Mouse (Mus musculus): Measurements from ENCODE around the gene Cox6a1. TPM values are rescaled to one million over a fixed set of nuclear protein-coding genes. Genes with fewer than 3 reads are reported as not detected.
A peak's percentile ranks its signal among the peaks of the same experiment; 100 is the strongest.

Gene Cox6a1
- total RNA-seq (2014; rRNA removed) (422 and 505 TPM in 2 replicates), polyA plus RNA-seq (2012; rRNA removed) (2,238 and 2,515 TPM in 2 replicates)

- Histone ChIP-seq H3K79me2 (ENCODE audit: control insufficient read depth, insufficient read depth, low read length) (peaks cover 17% of the 10 kb centered on the region; the same call in 1 of the 2 replicates), H3K27ac (replicated peaks; ENCODE audit: insufficient read depth, low read depth, low read length) (peak within 1 kb of the TSS; percentile 71), H3K4me3 (ENCODE audit: insufficient read depth, low read depth, low read length) (peak within 1 kb of the TSS; percentile 86), H3K36me3 (ENCODE audit: control insufficient read depth, insufficient read depth, low read length) (peaks cover 19% of the 10 kb centered on the region; the same call in 1 of the 2 replicates), H3K27me3 (ENCODE audit: control insufficient read depth, insufficient read depth, low read length) (no peaks in the 10 kb centered on the region), H3K4me1 (ENCODE audit: control insufficient read depth, insufficient read depth, low read length) (peaks cover 6% of the 10 kb centered on the region; the same call in 1 of the 2 replicates), H3K9ac (ENCODE audit: low read depth, low read length) (peak within 1 kb of the TSS; percentile 90)
- peak; percentile 87 for DNase-seq (ENCODE audit: extremely low read depth, low read depth, low spot score)
- peak; percentile 1; the same call in 1 of the 2 replicates for TF ChIP-seq CTCF (IDR thresholded peaks at IDR 0.05; ENCODE audit: low read depth, low read length)
- TF ChIP-seq POLR2A (IDR thresholded peaks at IDR 0.05; ENCODE audit: extremely low read depth, insufficient read depth, low read length): peak; percentile 66; the same call in 1 of the 2 replicates
- WGBS: under 1% methylated on average over 73 of the region's 74 CpGs
Observed at GRCm38 (mm10) chr5:115348546-115349224, at the start of gene Cox6a1. Gene Cox6a1 (minus strand): TSS chr5:115348981.

DNA sequence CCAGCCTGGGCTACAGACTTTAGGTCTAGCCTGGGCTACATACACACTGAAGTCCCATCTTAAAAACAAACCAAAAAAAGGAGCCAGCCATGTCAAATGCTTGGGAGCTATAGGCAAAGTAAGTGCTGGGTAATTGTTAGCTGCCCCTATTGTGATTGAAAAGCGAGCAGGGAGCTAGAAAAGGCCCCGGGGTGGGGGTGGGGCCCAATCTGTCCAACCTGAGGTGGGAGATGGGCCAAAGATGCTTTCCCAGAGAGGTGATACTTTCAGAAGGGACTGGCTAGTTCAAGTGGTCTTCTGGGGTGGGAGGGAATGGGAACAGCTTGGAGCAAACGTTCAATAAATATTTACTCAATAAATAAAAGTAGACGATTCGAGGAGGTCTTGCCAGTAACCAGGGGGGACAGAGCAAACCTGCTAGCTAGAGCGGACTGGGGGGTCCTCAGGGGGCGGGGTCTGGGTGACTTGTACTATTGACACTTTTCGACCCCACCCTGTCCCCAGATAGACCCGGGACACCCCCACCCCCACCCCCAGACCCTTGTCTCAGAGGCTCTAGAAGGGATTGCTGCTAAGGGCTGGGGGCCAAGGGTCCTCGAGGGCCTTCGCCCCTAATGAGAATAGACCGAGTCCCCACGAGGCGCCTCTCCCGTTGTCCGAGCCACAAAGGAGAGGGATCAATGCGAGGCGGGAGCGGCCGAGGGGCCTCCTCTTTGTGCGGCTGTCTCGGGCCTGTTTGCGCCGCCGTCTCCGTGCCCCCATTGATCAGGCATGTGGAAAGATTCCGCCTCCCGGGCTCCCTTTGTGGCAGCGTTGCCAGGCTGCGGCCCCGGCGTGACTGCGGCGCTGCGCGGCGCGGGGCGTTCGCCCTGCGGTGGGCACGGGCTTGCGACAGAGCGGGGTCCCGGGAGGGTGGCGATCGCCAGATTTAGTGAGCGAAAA is 49.3 kb upstream of the Cox6a1 start:
- no peak overlapping the region for H3K27ac ChIP-seq (replicated peaks; ENCODE audit: insufficient read depth, low read depth, low read length)
- no peaks in the 10 kb centered on the region for H3K4me1 ChIP-seq (ENCODE audit: control insufficient read depth, insufficient read depth, low read length)
- WGBS: 6% methylated on average over 48 of the region's 48 CpGs
- no peak overlapping the region for H3K9ac ChIP-seq (ENCODE audit: low read depth, low read length)
- no peaks in the 10 kb centered on the region for H3K36me3 ChIP-seq (ENCODE audit: control insufficient read depth, insufficient read depth, low read length)
- no peaks in the 10 kb centered on the region for H3K79me2 ChIP-seq (ENCODE audit: control insufficient read depth, insufficient read depth, low read length)
- no peak for TF ChIP-seq CTCF (IDR thresholded peaks at IDR 0.05; ENCODE audit: low read depth, low read length)
- no peak for TF ChIP-seq POLR2A (IDR thresholded peaks at IDR 0.05; ENCODE audit: extremely low read depth, insufficient read depth, low read length)
- H3K4me3 ChIP-seq (ENCODE audit: insufficient read depth, low read depth, low read length): no peak overlapping the region
- no peak for DNase-seq (ENCODE audit: extremely low read depth, low read depth, low spot score)
- H3K27me3 ChIP-seq (ENCODE audit: control insufficient read depth, insufficient read depth, low read length): peaks cover 18% of the 10 kb centered on the region

- H3K27ac ChIP-seq (replicated peaks; ENCODE audit: insufficient read depth, low read depth, low read length): no peak overlapping the region
- no peak overlapping the region for H3K4me3 ChIP-seq (ENCODE audit: insufficient read depth, low read depth, low read length)
- DNase-seq (ENCODE audit: extremely low read depth, low read depth, low spot score): no peak
- TF ChIP-seq POLR2A (IDR thresholded peaks at IDR 0.05; ENCODE audit: extremely low read depth, insufficient read depth, low read length) (no peak), CTCF (IDR thresholded peaks at IDR 0.05; ENCODE audit: low read depth, low read length) (no peak)
- peaks cover 15% of the 10 kb centered on the region for H3K27me3 ChIP-seq (ENCODE audit: control insufficient read depth, insufficient read depth, low read length)
- WGBS: 63% methylated on average over 11 of the region's 11 CpGs
- no peak overlapping the region for H3K9ac ChIP-seq (ENCODE audit: low read depth, low read length)
- no peaks in the 10 kb centered on the region for H3K36me3 ChIP-seq (ENCODE audit: control insufficient read depth, insufficient read depth, low read length)
- H3K4me1 ChIP-seq (ENCODE audit: control insufficient read depth, insufficient read depth, low read length): no peaks in the 10 kb centered on the region
- H3K79me2 ChIP-seq (ENCODE audit: control insufficient read depth, insufficient read depth, low read length): no peaks in the 10 kb centered on the region
Observed at GRCm38 (mm10) chr5:115396654-115397053, 47.9 kb upstream of the Cox6a1 start.

- Histone ChIP-seq H3K4me1 (ENCODE audit: control insufficient read depth, insufficient read depth, low read length) (no peaks in the 10 kb centered on the region), H3K27me3 (ENCODE audit: control insufficient read depth, insufficient read depth, low read length) (peaks cover 10% of the 10 kb centered on the region; the same call in 1 of the 2 replicates), H3K9ac (ENCODE audit: low read depth, low read length) (no peak overlapping the region), H3K27ac (replicated peaks; ENCODE audit: insufficient read depth, low read depth, low read length) (no peak overlapping the region), H3K36me3 (ENCODE audit: control insufficient read depth, insufficient read depth, low read length) (no peaks in the 10 kb centered on the region), H3K4me3 (ENCODE audit: insufficient read depth, low read depth, low read length) (no peak overlapping the region), H3K79me2 (ENCODE audit: control insufficient read depth, insufficient read depth, low read length) (no peaks in the 10 kb centered on the region)
- no peak for TF ChIP-seq CTCF (IDR thresholded peaks at IDR 0.05; ENCODE audit: low read depth, low read length)
- TF ChIP-seq POLR2A (IDR thresholded peaks at IDR 0.05; ENCODE audit: extremely low read depth, insufficient read depth, low read length): no peak
- WGBS: 24% methylated on average over 10 of the region's 10 CpGs
- no peak for DNase-seq (ENCODE audit: extremely low read depth, low read depth, low spot score)
Observed at GRCm38 (mm10) chr5:115394836-115395235, 46.1 kb upstream of the Cox6a1 start.

- Histone ChIP-seq H3K9ac (ENCODE audit: low read depth, low read length) (no peak overlapping the region), H3K36me3 (ENCODE audit: control insufficient read depth, insufficient read depth, low read length) (no peaks in the 10 kb centered on the region), H3K27ac (replicated peaks; ENCODE audit: insufficient read depth, low read depth, low read length) (no peak overlapping the region), H3K79me2 (ENCODE audit: control insufficient read depth, insufficient read depth, low read length) (no peaks in the 10 kb centered on the region), H3K27me3 (ENCODE audit: control insufficient read depth, insufficient read depth, low read length) (peaks cover 10% of the 10 kb centered on the region; the same call in 1 of the 2 replicates), H3K4me1 (ENCODE audit: control insufficient read depth, insufficient read depth, low read length) (no peaks in the 10 kb centered on the region), H3K4me3 (ENCODE audit: insufficient read depth, low read depth, low read length) (no peak overlapping the region)
- no peak for DNase-seq (ENCODE audit: extremely low read depth, low read depth, low spot score)
- no peak for TF ChIP-seq CTCF (IDR thresholded peaks at IDR 0.05; ENCODE audit: low read depth, low read length)
- no peak for TF ChIP-seq POLR2A (IDR thresholded peaks at IDR 0.05; ENCODE audit: extremely low read depth, insufficient read depth, low read length)
- 18% methylated on average over 8 of the region's 8 CpGs for WGBS
Observed at GRCm38 (mm10) chr5:115394223-115394622, 45.4 kb upstream of the Cox6a1 start.
